Mouse (Mus musculus): ENCODE data around the gene Frmd3.

DNA sequence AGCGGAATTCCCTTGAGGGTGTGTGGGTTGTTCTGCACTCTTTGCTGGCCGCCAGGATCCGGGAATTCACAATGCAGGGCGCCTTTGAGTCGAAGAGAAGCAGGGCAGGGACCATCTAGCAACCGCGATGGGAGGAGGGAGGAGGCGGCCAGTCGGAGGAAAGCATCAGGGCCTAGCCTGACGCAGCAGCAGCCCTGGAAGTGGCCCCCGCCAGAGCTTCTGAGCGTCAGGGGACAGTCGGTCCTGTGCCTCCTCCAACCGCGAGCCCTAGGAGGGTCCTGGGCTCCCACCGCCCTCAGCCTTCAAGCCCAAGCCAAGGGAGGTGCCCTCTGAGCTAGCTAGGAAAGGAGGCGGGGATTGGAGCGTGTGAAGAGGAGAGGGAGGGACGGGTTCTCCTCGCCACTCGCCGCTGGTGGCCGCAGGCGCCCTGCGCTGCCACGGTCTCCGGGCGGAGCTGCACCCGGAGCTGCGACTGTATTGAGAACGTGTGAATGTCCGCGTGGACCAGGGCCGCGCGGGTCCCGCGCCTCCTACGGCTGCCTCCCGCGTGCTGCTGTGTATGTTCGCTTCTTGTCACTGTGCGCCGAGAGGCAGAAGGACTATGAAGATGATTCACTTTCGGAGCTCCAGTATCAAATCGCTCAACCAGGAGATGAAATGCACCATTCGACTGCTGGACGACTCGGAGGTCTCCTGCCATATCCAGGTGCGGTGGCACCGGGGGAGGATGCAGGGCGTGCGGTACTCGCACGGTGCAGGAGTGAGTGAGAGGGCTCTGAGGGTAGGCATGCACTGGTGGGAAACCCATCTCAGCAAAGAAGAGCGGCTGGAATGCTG, at the start of gene Frmd3:
- TF ChIP-seq CTCF (IDR thresholded peaks at IDR 0.05; ENCODE audit: low read depth) (no peak), EP300 (IDR thresholded peaks at IDR 0.05; ENCODE audit: low read depth) (no peak)
